Mouse (Mus musculus): ENCODE measurements around the gene Whrn.

Gene Whrn

GRCm38 (mm10) chr4:63408247-63408646 is 87.5 kb downstream of the Whrn start:
- no peak for DNase-seq (ENCODE audit: low spot score in 2 of 2)

DNA sequence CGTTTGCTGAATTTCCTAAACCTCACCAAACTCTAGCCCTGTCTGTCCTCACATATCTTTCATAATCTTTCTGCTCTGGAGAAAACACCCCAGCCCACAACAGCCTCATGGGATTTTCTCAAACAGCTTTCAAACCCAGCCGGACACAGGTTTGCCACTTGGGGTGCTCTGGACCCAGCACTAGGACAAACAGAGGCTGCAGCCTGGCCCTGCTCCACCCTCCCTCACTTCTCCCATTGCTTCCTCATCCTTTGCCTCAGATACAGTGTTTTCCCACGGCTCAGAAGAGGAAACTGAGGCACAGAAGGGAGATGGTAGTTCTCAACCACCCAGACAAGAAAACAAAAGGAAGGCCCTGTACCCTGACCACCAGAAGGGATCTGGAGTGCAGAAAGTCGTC is 90.1 kb downstream of the Whrn start:
- DNase-seq (ENCODE audit: low spot score in 2 of 2): no peak

GRCm38 (mm10) chr4:63405051-63405450 is 90.7 kb downstream of the Whrn start:
- no peak for DNase-seq (ENCODE audit: low spot score in 2 of 2)

GRCm38 (mm10) chr4:63404205-63404604 is 91.6 kb downstream of the Whrn start:
- no peak for DNase-seq (ENCODE audit: low spot score in 2 of 2)

GRCm38 (mm10) chr4:63403040-63403959 is 92.5 kb downstream of the Whrn start, which contains the start of gene Akna:
Gene Akna (minus strand): TSS chr4:63403354.
- DNase-seq (ENCODE audit: low spot score in 2 of 2): peak; percentile 94

GRCm38 (mm10) chr4:63402558-63402957 is 93.2 kb downstream of the Whrn start:
- DNase-seq (ENCODE audit: low spot score in 2 of 2): no peak

GRCm38 (mm10) chr4:63402056-63402455 is 93.7 kb downstream of the Whrn start:
- DNase-seq (ENCODE audit: low spot score in 2 of 2): no peak

GRCm38 (mm10) chr4:63401620-63402019 is 94.2 kb downstream of the Whrn start:
- peak in 1 of 2 experiments; percentile 61 for DNase-seq (ENCODE audit: low spot score in 2 of 2)

DNA sequence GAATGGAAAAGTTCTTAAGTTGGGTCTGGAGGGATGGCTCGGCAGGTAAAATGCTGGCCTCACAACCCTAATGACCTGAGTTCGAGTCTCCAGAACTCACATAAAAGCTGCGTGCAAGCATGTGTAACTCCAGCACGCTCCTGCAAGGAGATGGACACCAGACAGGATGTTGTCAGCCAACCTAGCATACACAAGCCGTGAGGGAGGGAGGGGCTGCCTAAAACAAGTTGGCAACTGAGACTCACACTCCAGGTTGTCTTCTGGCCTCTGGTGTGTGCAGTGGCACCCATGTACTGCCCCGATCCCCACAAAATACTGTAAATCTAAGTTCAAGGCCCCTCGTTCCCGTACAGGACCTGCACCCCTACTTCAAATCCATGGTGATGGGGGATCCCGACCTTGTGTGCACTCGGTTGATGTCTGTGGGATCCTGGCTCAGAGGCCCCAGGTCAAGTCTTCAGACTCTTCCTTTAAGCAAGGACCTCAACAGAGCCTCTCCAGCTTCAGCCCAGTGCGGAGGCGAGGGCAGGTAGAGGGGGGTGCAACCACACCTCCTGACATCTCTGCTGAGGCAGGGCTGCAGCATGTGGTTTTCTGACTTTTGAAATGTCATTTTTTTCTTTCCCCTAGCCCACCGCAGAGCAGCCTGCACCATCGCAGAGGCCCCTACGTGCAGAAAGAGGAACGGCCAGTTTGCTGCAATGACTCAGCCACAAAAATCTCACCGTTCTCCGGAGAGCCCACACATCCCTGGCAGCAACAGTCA is 95.1 kb downstream of the Whrn start:
- no peak for DNase-seq (ENCODE audit: low spot score in 2 of 2)

- DNase-seq (ENCODE audit: low spot score in 2 of 2): peak; percentile 56 to 75
These were observed 96.0 kb downstream of the Whrn start for GRCm38 (mm10) chr4:63399691-63400270.

- DNase-seq (ENCODE audit: low spot score in 2 of 2): peak; percentile 67 to 76
These were observed 96.8 kb downstream of the Whrn start for GRCm38 (mm10) chr4:63398854-63399609.

- DNase-seq (ENCODE audit: low spot score in 2 of 2): no peak
These were observed 97.7 kb downstream of the Whrn start for GRCm38 (mm10) chr4:63397981-63398537.

DNA sequence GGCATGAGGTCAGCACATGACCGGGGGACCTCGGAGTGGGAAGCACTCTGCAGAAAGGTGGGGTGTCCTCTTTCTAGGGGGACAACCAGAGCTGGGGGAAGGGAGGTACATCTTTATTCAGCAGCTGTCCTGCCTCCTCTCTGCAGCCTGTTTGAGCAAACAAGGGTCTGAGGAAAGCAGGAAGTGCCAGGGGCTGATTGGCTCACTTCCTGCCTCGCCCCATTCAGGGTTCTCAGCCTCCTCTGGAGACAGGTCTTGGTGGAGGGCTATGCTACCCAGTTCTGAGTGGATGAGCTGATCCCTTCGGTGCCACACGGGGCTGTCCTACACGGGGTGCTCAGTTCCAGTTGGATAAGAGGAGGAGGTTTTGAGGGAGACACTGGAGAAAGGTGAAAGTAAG is 104.5 kb downstream of the Whrn start:
- DNase-seq (ENCODE audit: low spot score in 2 of 2): no peak

- no peak for DNase-seq (ENCODE audit: low spot score in 2 of 2)
These were observed 105.8 kb downstream of the Whrn start for GRCm38 (mm10) chr4:63389887-63390528.

GRCm38 (mm10) chr4:63389121-63389886 is 106.5 kb downstream of the Whrn start:
- DNase-seq (ENCODE audit: low spot score in 2 of 2): no peak

- no peak for DNase-seq (ENCODE audit: low spot score in 2 of 2)
These were observed 107.8 kb downstream of the Whrn start for GRCm38 (mm10) chr4:63388029-63388428.

- DNase-seq (ENCODE audit: low spot score in 2 of 2): no peak
These were observed 110.0 kb downstream of the Whrn start for GRCm38 (mm10) chr4:63385784-63386183.

- no peak for DNase-seq (ENCODE audit: low spot score in 2 of 2)
These were observed 110.5 kb downstream of the Whrn start for GRCm38 (mm10) chr4:63385253-63385652.

- no peak for DNase-seq (ENCODE audit: low spot score in 2 of 2)
These were observed 111.5 kb downstream of the Whrn start for GRCm38 (mm10) chr4:63384262-63384661.

DNA sequence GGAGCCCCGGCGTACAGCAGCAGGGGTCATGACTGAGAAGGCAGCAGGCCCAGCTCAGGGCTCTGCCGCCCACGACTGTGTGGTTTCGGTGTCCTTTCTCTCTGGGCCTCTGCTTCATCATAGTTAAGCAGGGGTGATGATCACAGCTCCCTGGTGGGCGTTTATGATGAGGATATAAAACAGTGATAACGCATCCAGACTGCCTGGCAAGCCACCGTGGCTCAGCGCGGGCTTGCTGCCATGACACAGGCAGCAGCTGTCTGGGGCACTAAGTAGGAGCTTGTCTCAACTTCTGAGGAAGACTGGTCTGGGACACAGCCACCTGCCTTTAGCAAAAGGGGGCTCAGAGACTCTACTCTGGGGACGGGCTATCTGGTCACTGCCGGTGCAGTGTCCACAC is 112.3 kb downstream of the Whrn start:
- DNase-seq (ENCODE audit: low spot score in 2 of 2): no peak

Data from heart, adult 9 months (tissue).